Mouse (Mus musculus): ENCODE measurements around the gene Fadd. TPM values are rescaled to one million over a fixed set of nuclear protein-coding genes. Genes with fewer than 3 reads are reported as not detected.

The Fadd gene
- polyA plus RNA-seq, 1 experiment from 2014 or later, result 11.8 TPM

DNA sequence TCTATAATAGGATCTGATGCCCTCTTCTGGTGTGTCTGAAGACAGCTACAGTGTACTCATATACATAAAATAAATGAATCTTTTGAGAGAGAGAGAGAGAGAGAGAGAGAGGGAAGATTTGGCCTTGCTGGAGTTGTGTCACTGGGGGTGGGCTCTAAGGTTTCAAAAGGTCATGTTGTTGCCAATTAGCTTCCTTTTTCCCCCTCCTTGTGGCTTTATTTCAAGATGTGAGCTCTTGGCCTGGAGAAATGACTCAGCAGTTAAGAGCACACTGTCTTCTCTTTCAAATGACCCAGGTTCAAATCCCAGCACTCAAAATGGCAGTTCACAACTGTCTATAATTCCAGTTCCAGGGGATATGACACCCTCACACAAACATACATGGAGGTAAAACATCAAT lies 14.2 kb downstream of the Fadd start:
- Histone ChIP-seq H3K27me3 (ENCODE audit: insufficient read depth, poor library complexity, severe bottlenecking) (peaks cover 19% of the 10 kb centered on the region), H3K4me3 (no peak overlapping the region), H3K9me3 (no peaks in the 10 kb centered on the region), H3K27ac (no peak overlapping the region), H3K36me3 (no peaks in the 10 kb centered on the region), H3K4me1 (peaks cover 9% of the 10 kb centered on the region; the same call in 1 of the 2 replicates)
- no peak for DNase-seq (ENCODE audit: low spot score)

DNA sequence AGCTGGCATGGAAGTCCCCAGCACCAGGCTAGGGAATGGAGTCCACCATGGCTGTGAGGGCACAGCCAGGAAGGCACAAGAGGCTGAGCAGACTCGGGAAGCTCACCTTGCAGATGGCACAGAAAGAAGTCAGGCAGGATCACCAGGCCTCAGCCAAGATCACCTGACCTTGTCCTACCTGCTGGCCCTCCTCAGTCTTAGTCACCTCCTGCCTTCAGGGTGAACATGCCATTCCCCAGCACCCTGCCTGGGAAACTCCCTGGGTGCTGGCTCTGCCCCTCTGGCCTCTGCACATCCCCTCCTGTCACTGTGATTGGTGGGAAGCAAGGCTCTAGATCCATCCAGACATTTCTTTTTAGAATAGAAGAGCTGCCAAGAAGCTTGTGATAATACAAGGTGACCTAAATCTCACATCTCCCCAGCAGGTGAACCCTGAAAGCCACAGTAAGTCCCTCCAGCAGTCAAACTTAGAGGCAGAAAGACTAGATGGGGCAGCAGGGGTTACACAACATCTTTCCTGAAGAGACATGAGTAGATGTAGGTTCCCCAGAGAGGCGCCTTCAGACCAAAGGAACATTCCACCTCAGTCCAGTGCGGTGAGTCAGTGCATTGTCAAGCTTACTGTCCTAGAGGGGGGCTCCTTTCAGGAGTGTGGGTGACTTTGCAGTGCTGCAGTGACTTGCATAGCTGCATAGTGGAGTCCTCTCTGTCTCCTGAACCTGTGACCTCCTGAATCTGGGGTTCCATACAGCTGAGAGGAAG lies 15.2 kb downstream of the Fadd start:
- Histone ChIP-seq H3K27ac (no peak overlapping the region), H3K9me3 (no peaks in the 10 kb centered on the region), H3K27me3 (ENCODE audit: insufficient read depth, poor library complexity, severe bottlenecking) (peaks cover 19% of the 10 kb centered on the region), H3K36me3 (no peaks in the 10 kb centered on the region), H3K4me3 (no peak overlapping the region), H3K4me1 (peaks cover 9% of the 10 kb centered on the region; the same call in 1 of the 2 replicates)
- 73% methylated on average over 3 of the region's 3 CpGs for WGBS
- no peak for DNase-seq (ENCODE audit: low spot score)

DNA sequence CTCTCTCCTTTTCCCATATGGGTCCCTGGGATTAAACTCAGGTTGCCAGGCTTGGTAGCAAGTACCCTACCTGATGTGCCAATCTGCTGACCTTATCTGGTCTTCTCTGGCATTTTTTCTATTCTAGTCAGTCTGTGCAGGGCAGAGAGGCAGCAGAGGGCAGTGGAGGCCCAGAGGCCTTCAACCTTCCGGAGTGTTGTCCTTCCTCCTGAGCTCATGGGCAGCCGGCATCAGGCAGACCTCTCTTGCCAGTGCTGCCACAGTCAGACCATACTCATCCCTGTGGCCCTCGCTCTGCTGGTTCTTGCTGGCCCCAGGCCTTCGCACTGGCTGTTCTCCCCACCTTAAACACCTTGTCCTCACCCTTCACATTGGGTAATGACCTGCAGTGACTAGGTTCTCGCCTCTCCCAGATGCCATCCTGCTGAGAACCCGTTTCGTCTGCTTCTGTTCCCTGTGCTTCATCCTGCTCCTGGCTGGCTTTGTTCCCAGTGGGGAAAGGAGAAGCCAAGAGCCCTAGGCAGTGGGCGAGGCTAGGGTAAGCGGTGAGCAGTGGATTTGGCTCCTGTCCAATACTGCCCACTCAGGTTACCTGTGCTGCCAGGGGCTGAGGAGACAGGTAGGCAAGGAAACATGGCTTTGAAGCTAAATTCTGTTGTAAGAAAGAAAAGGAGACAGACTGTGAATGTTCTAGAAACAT lies 18.7 kb downstream of the Fadd start:
- peaks cover 9% of the 10 kb centered on the region; the same call in 1 of the 2 replicates for H3K4me1 ChIP-seq
- H3K9me3 ChIP-seq, result no peaks in the 10 kb centered on the region
- no peak overlapping the region for H3K27ac ChIP-seq
- no peak for DNase-seq (ENCODE audit: low spot score)
- WGBS, result 65% methylated on average over 9 of the region's 9 CpGs
- peaks cover 19% of the 10 kb centered on the region for H3K27me3 ChIP-seq (ENCODE audit: insufficient read depth, poor library complexity, severe bottlenecking)
- H3K4me3 ChIP-seq, result no peak overlapping the region
- no peaks in the 10 kb centered on the region for H3K36me3 ChIP-seq

DNA sequence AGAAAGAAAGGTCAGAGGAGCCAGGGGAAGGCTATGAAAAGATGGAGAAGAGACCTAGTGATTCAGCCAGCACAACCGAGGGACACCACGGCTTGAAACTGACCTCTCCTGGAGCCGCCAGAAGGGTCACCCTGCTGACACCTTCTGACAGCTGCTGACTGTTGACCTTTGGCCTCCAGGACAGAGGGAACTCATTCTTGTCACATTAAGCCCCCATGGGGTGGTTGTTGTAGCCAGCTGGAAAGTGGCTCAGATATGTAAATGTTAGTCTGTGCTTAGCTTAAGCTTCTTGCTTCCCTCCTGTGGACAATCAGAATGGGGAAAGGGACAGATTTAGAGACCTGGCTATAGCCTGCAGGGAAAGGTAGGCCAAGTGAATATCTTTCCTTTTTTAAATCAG lies 20.2 kb downstream of the Fadd start:
- DNase-seq (ENCODE audit: low spot score), result no peak
- no peaks in the 10 kb centered on the region for H3K9me3 ChIP-seq

DNA sequence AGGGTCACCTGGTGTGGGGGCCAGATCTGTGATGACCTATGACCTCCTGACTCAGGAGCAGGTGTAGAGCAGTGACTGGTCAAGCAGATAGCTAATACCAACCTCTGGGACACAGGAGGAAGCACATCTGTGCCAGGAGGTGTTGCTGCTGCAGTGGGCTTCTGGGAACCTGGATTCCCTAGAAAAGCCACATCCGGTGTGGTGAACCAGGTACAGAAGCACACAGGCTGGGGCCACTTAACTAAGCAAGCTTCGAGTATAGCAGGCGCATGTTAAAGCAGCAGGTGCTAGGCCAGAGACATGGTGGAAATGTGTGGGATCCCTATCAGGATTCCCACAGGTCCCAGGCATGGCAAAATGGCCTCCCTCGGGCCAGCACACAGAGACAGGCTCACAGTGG lies 21.7 kb downstream of the Fadd start:
- Histone ChIP-seq H3K36me3 (no peaks in the 10 kb centered on the region), H3K27ac (no peak overlapping the region), H3K4me3 (no peak overlapping the region), H3K27me3 (ENCODE audit: insufficient read depth, poor library complexity, severe bottlenecking) (peaks cover 10% of the 10 kb centered on the region), H3K4me1 (peaks cover 14% of the 10 kb centered on the region; the same call in 1 of the 2 replicates), H3K9me3 (no peaks in the 10 kb centered on the region)
- 78% methylated on average over 4 of the region's 4 CpGs for WGBS
- DNase-seq (ENCODE audit: low spot score), result no peak

More for the DNA sequence above, 20.2 kb downstream of the Fadd start:
- H3K4me1 ChIP-seq, result peaks cover 10% of the 10 kb centered on the region; the same call in 1 of the 2 replicates
- peaks cover 14% of the 10 kb centered on the region for H3K27me3 ChIP-seq (ENCODE audit: insufficient read depth, poor library complexity, severe bottlenecking)
- WGBS, result 14% methylated on average over 3 of the region's 3 CpGs
- no peaks in the 10 kb centered on the region for H3K36me3 ChIP-seq
- H3K27ac ChIP-seq, result no peak overlapping the region
- no peak overlapping the region for H3K4me3 ChIP-seq

DNA sequence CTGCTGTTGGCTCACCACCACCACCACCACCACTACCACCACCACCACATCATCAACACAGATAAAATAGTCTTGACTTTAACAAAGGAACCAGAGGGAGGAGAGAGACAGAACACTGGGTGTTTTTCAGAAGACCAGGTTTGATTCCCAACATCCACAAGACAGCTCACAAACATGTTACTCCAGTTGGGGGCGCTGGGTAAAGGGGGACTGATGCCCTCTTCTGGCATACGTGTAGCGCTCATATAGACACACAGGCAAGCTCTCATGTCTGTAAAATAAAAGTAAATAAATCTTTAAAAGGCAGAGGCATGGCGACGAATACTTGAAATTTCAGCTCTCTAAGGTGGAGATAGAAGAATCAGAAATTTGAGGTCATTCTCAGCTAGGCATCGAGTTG lies 23.7 kb downstream of the Fadd start:
- WGBS, result 52% methylated on average over 6 of the region's 6 CpGs
- no peak overlapping the region for H3K27ac ChIP-seq

DNA sequence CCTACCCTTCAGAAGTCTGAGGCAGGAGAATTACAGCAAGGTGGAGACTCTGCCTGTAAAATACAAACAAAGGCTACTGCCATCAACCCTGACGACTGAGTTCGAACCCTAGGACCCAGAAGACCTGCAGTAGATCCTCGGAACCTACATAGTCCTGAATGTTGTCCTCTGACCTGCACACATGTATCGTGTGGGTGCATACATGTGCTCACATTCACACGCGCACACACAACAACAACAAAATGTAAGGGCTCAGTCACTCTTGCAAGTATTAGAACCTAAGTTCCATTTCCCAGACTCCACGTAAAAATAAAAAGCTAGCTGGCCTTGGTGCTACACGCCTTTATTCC lies 28.2 kb downstream of the Fadd start:
- Histone ChIP-seq H3K27ac (peak overlapping the region; percentile 93), H3K4me3 (peak overlapping the region; percentile 93), H3K9me3 (no peaks in the 10 kb centered on the region), H3K36me3 (peaks cover 28% of the 10 kb centered on the region), H3K27me3 (ENCODE audit: insufficient read depth, poor library complexity, severe bottlenecking) (no peaks in the 10 kb centered on the region), H3K4me1 (peaks cover 33% of the 10 kb centered on the region)
- no peak for DNase-seq (ENCODE audit: low spot score)
- WGBS, result 25% methylated on average over 8 of the region's 8 CpGs

More for the DNA sequence above, 23.7 kb downstream of the Fadd start:
- no peaks in the 10 kb centered on the region for H3K9me3 ChIP-seq
- no peak for DNase-seq (ENCODE audit: low spot score)
- H3K4me3 ChIP-seq, result no peak overlapping the region
- peaks cover 1% of the 10 kb centered on the region; the same call in 1 of the 2 replicates for H3K27me3 ChIP-seq (ENCODE audit: insufficient read depth, poor library complexity, severe bottlenecking)
- H3K4me1 ChIP-seq, result peaks cover 7% of the 10 kb centered on the region; the same call in 1 of the 2 replicates
- H3K36me3 ChIP-seq, result no peaks in the 10 kb centered on the region

DNA sequence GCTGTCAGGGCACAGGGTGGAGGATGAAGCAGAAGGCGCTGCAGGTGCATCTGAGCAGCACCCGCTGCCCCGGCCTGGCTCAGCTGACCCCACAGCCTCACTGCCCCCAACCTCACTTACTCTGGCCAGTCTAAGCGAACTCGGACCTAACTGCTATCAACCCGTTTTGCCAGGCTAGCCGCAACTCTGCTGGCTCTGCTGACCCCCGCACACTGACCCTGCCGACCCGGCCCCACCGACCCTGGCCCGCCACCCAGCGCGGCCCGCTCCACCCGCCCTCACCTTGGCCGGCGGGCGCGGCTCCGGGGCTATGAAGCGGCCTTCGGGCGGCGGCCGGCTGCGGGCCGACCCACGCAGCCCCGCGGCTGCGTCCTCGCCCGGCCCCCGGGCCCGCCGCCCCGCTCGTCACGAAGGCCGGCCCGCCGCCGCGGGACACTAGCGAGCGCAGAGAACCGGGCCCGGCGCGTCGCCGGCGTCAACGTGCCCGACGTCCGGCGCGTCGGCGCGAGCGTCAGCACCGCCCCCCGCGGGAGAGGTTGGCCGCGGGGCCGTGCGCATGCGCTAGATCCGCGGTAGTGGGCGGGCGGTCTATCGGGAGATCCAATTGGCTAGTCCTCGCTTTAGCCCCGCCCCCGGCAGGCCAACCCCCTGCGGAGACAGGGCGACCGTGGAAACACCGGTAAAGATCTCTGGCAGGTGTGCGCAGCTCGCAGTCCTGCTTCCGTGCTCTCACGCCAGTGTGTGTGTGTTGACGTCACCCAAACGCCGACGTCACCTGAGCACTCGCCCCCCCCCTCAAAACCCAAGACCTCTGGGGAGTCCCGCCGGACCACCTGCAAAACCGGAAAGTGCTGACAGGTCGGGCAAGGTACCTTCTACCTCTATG lies 28.8 kb downstream of the Fadd start, which contains the start of gene Ppfia1:
Ppfia1 (minus strand) TSS at position 493 of the 886 bp plus-strand sequence.
- Histone ChIP-seq H3K4me1 (peaks cover 33% of the 10 kb centered on the region), H3K27ac (peak within 1 kb of the TSS; percentile 93), H3K4me3 (peak within 1 kb of the TSS; percentile 93), H3K9me3 (no peaks in the 10 kb centered on the region), H3K36me3 (peaks cover 34% of the 10 kb centered on the region), H3K27me3 (ENCODE audit: insufficient read depth, poor library complexity, severe bottlenecking) (no peaks in the 10 kb centered on the region)
- WGBS, result under 1% methylated on average over 97 of the region's 97 CpGs
- peak; percentile 97 for DNase-seq (ENCODE audit: low spot score)

DNA sequence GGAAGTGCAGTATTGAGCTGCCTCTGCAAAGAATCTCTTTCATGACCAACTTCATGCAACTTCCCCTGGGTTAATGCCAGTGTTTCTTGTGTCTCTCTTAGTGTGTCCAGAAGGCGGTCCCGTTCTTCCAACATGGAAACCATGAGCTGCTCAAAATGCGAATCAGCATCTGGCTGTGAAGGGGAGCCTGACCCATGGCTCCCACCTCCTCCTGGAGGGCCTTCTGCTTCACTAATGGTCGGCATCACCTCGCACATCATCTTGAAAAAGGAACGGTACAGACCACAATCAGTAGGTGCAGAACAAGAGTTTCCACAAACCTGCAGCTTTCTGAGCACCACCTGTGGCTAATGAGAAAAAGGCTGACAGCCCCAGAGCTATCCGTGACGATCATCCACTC lies 30.0 kb downstream of the Fadd start:
- Histone ChIP-seq H3K27ac (no peak overlapping the region), H3K36me3 (peaks cover 39% of the 10 kb centered on the region), H3K4me1 (peaks cover 33% of the 10 kb centered on the region), H3K9me3 (no peaks in the 10 kb centered on the region), H3K4me3 (peak overlapping the region; percentile 93), H3K27me3 (ENCODE audit: insufficient read depth, poor library complexity, severe bottlenecking) (no peaks in the 10 kb centered on the region)
- DNase-seq (ENCODE audit: low spot score), result no peak
- WGBS, result 86% methylated on average over 8 of the region's 8 CpGs

DNA sequence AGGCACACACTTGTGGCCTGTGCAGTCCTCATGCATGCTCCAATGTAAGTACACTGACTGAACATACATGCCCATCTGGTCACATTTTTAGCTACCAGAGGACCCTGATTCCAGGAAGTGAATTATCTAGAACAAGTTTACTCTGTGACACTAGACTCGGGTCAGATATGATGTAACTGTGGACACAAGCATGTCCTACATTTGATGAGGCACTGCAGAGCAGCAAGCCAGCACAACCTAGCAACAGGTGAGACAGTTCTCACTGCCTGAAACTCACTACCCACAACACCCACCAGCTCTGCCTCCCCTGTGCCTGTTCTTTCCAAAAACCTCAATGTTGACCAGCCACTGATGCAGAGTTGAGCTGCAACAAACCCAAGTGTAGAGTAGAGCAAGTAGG lies 31.5 kb downstream of the Fadd start:
- no peak overlapping the region for H3K27ac ChIP-seq
- H3K36me3 ChIP-seq, result peaks cover 39% of the 10 kb centered on the region
- no peaks in the 10 kb centered on the region for H3K9me3 ChIP-seq
- peaks cover 29% of the 10 kb centered on the region for H3K4me1 ChIP-seq
- no peaks in the 10 kb centered on the region for H3K27me3 ChIP-seq (ENCODE audit: insufficient read depth, poor library complexity, severe bottlenecking)
- no peak for DNase-seq (ENCODE audit: low spot score)
- WGBS, result 67% methylated on average over 1 of the region's 1 CpGs
- no peak overlapping the region for H3K4me3 ChIP-seq

DNA sequence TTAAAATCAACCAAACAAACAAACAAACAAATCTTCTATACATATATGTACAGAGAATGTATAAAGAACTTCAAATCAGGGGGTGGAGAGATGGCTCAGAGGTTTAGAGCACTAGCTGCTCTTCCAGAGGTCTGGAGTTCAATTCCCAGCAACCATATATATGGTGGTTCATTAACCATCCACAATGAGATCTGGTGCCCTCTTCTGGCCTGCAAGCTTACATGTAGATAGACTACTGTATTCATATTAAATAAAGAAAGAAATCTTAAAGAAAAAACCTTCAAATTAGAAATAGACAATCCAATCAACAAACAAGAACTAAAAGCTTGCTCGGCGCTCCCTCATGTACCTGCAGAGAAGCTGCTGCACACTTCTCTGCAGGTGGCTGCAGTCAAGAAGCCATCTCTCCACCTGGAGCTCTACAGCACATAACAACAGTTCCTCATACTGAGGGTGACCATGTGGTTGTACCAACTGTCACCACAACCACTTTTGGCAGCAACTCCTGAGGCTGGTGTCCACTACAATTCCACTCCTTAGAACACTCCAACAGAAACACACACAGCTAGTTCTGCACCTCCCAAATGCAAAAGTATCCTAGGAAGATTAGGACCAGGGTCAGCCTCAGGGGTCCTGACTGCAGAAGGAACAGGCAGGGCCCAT lies 32.2 kb downstream of the Fadd start:
- H3K4me1 ChIP-seq, result peaks cover 33% of the 10 kb centered on the region
- H3K4me3 ChIP-seq, result no peak overlapping the region
- no peak for DNase-seq (ENCODE audit: low spot score)
- 93% methylated on average over 2 of the region's 2 CpGs for WGBS
- H3K27me3 ChIP-seq (ENCODE audit: insufficient read depth, poor library complexity, severe bottlenecking), result no peaks in the 10 kb centered on the region
- no peak overlapping the region for H3K27ac ChIP-seq
- H3K9me3 ChIP-seq, result no peaks in the 10 kb centered on the region
- H3K36me3 ChIP-seq, result peaks cover 43% of the 10 kb centered on the region

DNA sequence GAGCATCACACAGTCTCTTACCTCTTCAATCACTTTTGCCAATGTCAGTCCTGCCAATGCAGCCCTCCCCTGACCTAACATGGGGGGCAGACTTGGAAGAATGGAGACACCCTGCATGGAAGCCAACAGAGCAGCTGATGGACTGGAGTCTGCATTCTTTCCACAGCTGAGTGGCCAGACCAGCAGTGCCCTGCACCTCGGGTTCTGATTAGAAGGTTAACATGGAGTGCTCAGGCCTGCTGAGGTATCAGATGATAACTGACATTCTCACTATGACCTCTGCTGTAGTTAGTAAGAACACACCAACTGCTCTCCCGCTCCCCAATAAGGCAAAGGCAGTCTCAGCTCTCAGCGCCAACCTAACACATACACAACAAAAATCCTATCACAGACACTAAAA lies 37.0 kb downstream of the Fadd start:
- Histone ChIP-seq H3K36me3 (peaks cover 30% of the 10 kb centered on the region), H3K27me3 (ENCODE audit: insufficient read depth, poor library complexity, severe bottlenecking) (no peaks in the 10 kb centered on the region), H3K4me1 (peaks cover 9% of the 10 kb centered on the region; the same call in 1 of the 2 replicates), H3K9me3 (no peaks in the 10 kb centered on the region), H3K27ac (peak overlapping the region; percentile 69), H3K4me3 (no peak overlapping the region)
- DNase-seq (ENCODE audit: low spot score), result no peak
- 61% methylated on average over 3 of the region's 3 CpGs for WGBS

Data from heart, embryonic 10.5 days (tissue).